14 mouse cellular contexts compared by ENCODE assay signal in the genomic region with DNA sequence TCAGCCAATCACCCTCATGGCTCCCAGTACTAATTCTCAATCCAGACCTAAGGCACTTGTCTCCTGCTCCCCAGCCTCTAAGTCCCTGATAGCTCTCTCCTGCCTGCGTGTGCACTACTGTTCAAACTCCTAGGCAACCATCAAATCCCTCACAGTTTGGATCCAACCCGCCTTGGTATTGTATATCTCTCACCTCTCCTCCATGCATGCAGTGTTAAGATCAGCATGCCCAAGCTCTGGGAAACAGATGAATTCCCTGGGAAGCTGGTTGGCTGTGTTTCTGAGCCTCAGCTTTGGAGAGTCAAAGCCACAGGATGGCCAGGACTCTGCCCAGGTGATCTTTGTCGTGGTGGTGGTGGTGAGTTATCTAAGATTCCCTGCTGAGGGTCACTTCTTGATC. TPM values are rescaled to one million over a fixed set of nuclear protein-coding genes. Genes with fewer than 3 reads are reported as not detected.
DNase-seq lines count a peak whose midpoint lies in the region; ATAC-seq and TF ChIP-seq lines count a peak whose summit lies in the region.
"Had no signal": no experiment of that assay in that cellular context is flagged by ENCODE, and none has a peak within 500 bp of the region (broad histone marks: within the 10 kb centered on the region; RNA-seq: fewer than 3 reads in every experiment).

No protein-coding gene starts in this region.

- peak; percentile 33 to 36 for DNase-seq in frontal cortex, postnatal 36 days (ENCODE audit: low spot score in 2 of 2)
- DNase-seq in frontal cortex, postnatal 14 days (ENCODE audit: low spot score in 2 of 2), result no peak
- no peak for DNase-seq in layer of hippocampus, adult 2 months (ENCODE audit: low spot score in 2 of 2)
- no peak for DNase-seq in layer of hippocampus, adult 8-10 months (ENCODE audit: low spot score in 2 of 2)
- DNase-seq in embryo, embryonic 10.5 days (ENCODE audit: low spot score), result no peak
- DNase-seq: liver, postnatal 0 days had no signal

- H3K79me2 ChIP-seq in macrophage (ENCODE audit: inconsistent target), result no peaks in the 10 kb centered on the region

- no peak overlapping the region for H3K9ac ChIP-seq in embryonic facial prominence, embryonic 12.5 days
- no peak overlapping the region for H3K9ac ChIP-seq in kidney, embryonic 16.5 days (replicated peaks; ENCODE audit: low read length)
- H3K9ac ChIP-seq: liver, postnatal 0 days; neural tube, embryonic 13.5 days had no signal

- H3K27me3 ChIP-seq in embryonic facial prominence, embryonic 12.5 days, result no peaks in the 10 kb centered on the region
- no peaks in the 10 kb centered on the region for H3K27me3 ChIP-seq in kidney, embryonic 16.5 days (ENCODE audit: insufficient read depth, low read length)
- H3K27me3 ChIP-seq: neural tube, embryonic 13.5 days had no signal

- 53% methylated on average over 3 of the region's 3 CpGs for WGBS in embryonic facial prominence, embryonic 12.5 days
- 80% methylated on average over 3 of the region's 3 CpGs for WGBS in macrophage (ENCODE audit: missing documents)
- WGBS in kidney, embryonic 16.5 days, result 64% methylated on average over 3 of the region's 3 CpGs

- no peak overlapping the region for H3K4me2 ChIP-seq in embryonic facial prominence, embryonic 12.5 days (replicated peaks)
- no peak overlapping the region for H3K4me2 ChIP-seq in kidney, embryonic 16.5 days (replicated peaks; ENCODE audit: low read depth, low read length)
- H3K4me2 ChIP-seq: midbrain, embryonic 11.5 days; neural tube, embryonic 13.5 days had no signal

- H3K27ac ChIP-seq in layer of hippocampus, adult 2 months, result peak overlapping the region; percentile 82
- H3K27ac ChIP-seq in embryonic facial prominence, embryonic 12.5 days, result 0 out of 2 replicates have a peak overlapping the region, but pooled peaks have one; percentile 1
- H3K27ac ChIP-seq in macrophage, result peak overlapping the region; percentile 87
- no peak overlapping the region for H3K27ac ChIP-seq in kidney, embryonic 16.5 days (ENCODE audit: low read length)
- H3K27ac ChIP-seq: neural tube, embryonic 13.5 days had no signal

- no peak for ATAC-seq in embryonic facial prominence, embryonic 12.5 days (ENCODE audit: insufficient number of reproducible peaks, insufficient read depth, low FRiP score, low TSS enrichment)
- ATAC-seq in kidney, embryonic 16.5 days (ENCODE audit: low FRiP score, low TSS enrichment), result no peak
- ATAC-seq: hindbrain, embryonic 16.5 days; liver, postnatal 0 days had no signal

- peaks cover 34% of the 10 kb centered on the region for H3K4me1 ChIP-seq in embryonic facial prominence, embryonic 12.5 days
- H3K4me1 ChIP-seq in kidney, embryonic 16.5 days (ENCODE audit: insufficient read depth, low read length), result peaks cover 28% of the 10 kb centered on the region

- no peaks in the 10 kb centered on the region for H3K36me3 ChIP-seq in embryonic facial prominence, embryonic 12.5 days
- no peaks in the 10 kb centered on the region for H3K36me3 ChIP-seq in macrophage (ENCODE audit: inconsistent target)
- no peaks in the 10 kb centered on the region for H3K36me3 ChIP-seq in kidney, embryonic 16.5 days (ENCODE audit: insufficient read depth, low read length)
- H3K36me3 ChIP-seq: G1E; neural tube, embryonic 13.5 days had no signal

- no peak overlapping the region for H3K4me3 ChIP-seq in layer of hippocampus, adult 2 months
- H3K4me3 ChIP-seq in embryonic facial prominence, embryonic 12.5 days, result no peak overlapping the region
- H3K4me3 ChIP-seq in macrophage (ENCODE audit: inconsistent target), result no peak overlapping the region
- no peak overlapping the region for H3K4me3 ChIP-seq in kidney, embryonic 16.5 days (ENCODE audit: low read length)
- H3K4me3 ChIP-seq: neural tube, embryonic 13.5 days had no signal

- TF ChIP-seq CTCF in layer of hippocampus, adult 2 months (conservative IDR thresholded peaks at IDR 0.05), result no peak

- no peaks in the 10 kb centered on the region for H3K9me3 ChIP-seq in embryonic facial prominence, embryonic 12.5 days
- H3K9me3 ChIP-seq in kidney, embryonic 16.5 days (ENCODE audit: low read length), result no peaks in the 10 kb centered on the region
- H3K9me3 ChIP-seq: G1E had no signal

RNA-seq across cellular contexts. Expression of a gene that starts 10.2 kb away (rescaled TPM):
- 1 to 10 TPM in 1 of 2 experiments, under 1 TPM in 1; 0.42 to 1.6 TPM for total RNA-seq in layer of hippocampus, adult 2 months (2021)
- 1 to 10 TPM in 2 of 4 experiments, under 1 TPM in 1, not detected in 1; 0.62 to 1.6 (median 1.3) TPM for total RNA-seq in layer of hippocampus, adult 8-10 months (2022)
- polyA plus RNA-seq in embryonic facial prominence, embryonic 12.5 days (2016; fragmentation: Nextera tagmentation; extraction: Ambion mirVana), result 0.89 TPM in 1 of 2 replicates, not detected in the other
- 10 to 100 TPM in 25 of 26 experiments, 1 to 10 TPM in 1; 8.7 to 72.3 (median 42.7) TPM for total RNA-seq in macrophage (2018; cell fraction: chromatin; rRNA removed)
- total RNA-seq in macrophage (2018; cell fraction: cytosol; rRNA removed), result 1 to 10 TPM in 4 of 26 experiments, under 1 TPM in 14, not detected in 8; 0.14 to 2.5 (median 0.49) TPM
- total RNA-seq in macrophage (2018; cell fraction: nucleus; rRNA removed), result 10 to 100 TPM in 23 of 26 experiments, 1 to 10 TPM in 3; 5.1 to 36.9 (median 20.4) TPM
- polyA plus RNA-seq in macrophage (2018), result 2.7 TPM in 1 of 3 replicates, not detected in the others
- 0.27 and 0.30 TPM in 2 replicates for polyA plus RNA-seq in kidney, embryonic 16.5 days (2015; fragmentation: Nextera tagmentation; extraction: Ambion mirVana)
- total RNA-seq: G1E; gastrocnemius, adult 8-10 months had no signal
- polyA plus RNA-seq: G1E; hindbrain, embryonic 16.5 days; liver, postnatal 0 days; neural tube, embryonic 13.5 days had no signal

Comparison
In these comparisons a context has a peak if more than half of its experiments do, and no peak if none do; other contexts are left out.
1. DNase-seq: peak in frontal cortex, postnatal 36 days (2 of 2); none in frontal cortex, postnatal 14 days (0 of 2), layer of hippocampus, adult 2 months (0 of 2), layer of hippocampus, adult 8-10 months (0 of 2) and embryo, embryonic 10.5 days (single experiment).